Mouse (Mus musculus) testis, adult 2 months (tissue): Measurements from ENCODE around the gene Nrp1.

Source experiments
- CTCF ChIP-seq: fragments of 200-500 bp; IDR thresholded peaks from 2 replicates; pipeline ENCODE4 v1.5.1; 2012; ENCODE audit warnings: low read depth, mild to moderate bottlenecking, inconsistent platforms, low read length, moderate library complexity; ENCODE audit not compliant: control insufficient read depth, insufficient read depth, insufficient replicate concordance
- POLR2A ChIP-seq: fragments of 200-500 bp; IDR thresholded peaks from 2 replicates; pipeline ENCODE4 v1.6.1; 2012; ENCODE audit warnings: low read depth, mild to moderate bottlenecking, inconsistent platforms, low read length, moderate library complexity; ENCODE audit not compliant: control insufficient read depth

GRCm38 (mm10) chr8:128419984-128420383 is 61.6 kb downstream of the Nrp1 start:
- TF ChIP-seq CTCF (no peak), POLR2A (no peak)
